Mouse (Mus musculus): ENCODE results near the gene Kif18a. TPM values are rescaled to one million over a fixed set of nuclear protein-coding genes. Genes with fewer than 3 reads are reported as not detected.

Kif18a gene
- total RNA-seq, 2 experiments from 2014 or later, result 7.1 to 7.3 TPM

DNA sequence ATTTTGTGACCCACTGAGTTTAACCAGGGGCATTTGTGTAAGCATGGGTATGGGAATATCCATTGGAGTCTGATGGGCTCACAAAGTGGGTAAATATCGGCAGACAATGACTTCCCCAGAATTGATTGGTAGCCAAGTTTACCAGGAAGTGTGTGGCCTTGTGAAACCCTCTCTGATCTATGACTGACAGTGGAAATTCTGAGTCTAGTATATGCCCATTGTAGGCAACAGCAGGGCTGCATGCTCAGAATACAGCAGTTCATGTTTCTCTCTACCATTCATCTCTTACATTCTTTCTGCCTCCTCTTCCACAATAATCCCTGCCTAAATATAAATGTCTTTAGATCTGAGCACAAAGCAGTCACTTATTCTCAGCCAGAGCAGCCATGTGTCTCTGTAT, 103.5 kb downstream of the Kif18a start:
- no peak for DNase-seq

DNA sequence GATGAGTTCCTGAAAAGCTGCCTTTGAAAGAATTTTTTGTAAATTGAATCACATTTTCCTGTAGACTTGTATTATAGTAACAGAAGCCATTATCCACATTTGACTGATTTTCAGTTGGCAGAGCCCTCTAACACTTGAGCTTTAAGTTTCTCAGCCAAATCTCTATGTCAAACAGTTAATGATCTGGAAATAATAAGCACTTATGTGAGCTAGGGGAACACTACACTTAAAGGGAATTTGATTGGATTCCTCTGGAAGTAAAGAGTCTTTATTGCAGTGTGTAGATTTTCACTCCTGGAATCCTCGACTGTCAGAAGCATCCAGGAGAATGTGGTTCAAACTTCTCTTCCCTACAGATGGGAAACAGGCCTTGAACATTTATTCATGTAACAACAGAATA, 105.7 kb downstream of the Kif18a start:
- DNase-seq, result no peak

GRCm38 (mm10) chr2:109388733-109389132, 108.2 kb downstream of the Kif18a start:
- DNase-seq, result no peak

DNA sequence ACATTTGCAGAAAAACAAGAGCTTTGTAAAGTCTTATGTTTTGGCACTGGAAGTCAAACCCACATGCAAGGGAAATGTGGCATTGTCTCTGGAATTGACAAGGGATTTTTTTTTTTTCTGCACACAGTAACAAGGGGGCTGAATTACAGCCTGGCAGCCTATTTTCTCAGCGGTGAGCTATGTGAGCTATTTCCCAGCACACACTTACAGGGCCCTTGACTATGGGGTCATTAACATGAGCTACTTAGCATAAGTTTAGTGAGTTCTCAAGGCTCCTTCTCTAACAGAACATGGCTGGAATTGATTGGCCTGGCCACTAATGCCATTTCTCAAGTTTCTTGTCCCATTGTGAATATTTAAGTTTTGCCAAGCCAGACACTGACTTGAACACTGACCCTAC, 109.4 kb downstream of the Kif18a start:
- no peak for DNase-seq

Other genes with a start within 250 kb of the Kif18a start
- 10 to 100 TPM; 10.8 to 12.6 TPM for gene Mettl15, start within 50 bp of the Kif18a start, total RNA-seq (2021)